Mouse (Mus musculus): ENCODE results near the gene Cdc20. TPM values are rescaled to one million over a fixed set of nuclear protein-coding genes. Genes with fewer than 3 reads are reported as not detected.

Gene Cdc20
- 240 and 250 TPM in 2 replicates for polyA plus RNA-seq (2016; fragmentation: Nextera tagmentation; extraction: Ambion mirVana)

DNA sequence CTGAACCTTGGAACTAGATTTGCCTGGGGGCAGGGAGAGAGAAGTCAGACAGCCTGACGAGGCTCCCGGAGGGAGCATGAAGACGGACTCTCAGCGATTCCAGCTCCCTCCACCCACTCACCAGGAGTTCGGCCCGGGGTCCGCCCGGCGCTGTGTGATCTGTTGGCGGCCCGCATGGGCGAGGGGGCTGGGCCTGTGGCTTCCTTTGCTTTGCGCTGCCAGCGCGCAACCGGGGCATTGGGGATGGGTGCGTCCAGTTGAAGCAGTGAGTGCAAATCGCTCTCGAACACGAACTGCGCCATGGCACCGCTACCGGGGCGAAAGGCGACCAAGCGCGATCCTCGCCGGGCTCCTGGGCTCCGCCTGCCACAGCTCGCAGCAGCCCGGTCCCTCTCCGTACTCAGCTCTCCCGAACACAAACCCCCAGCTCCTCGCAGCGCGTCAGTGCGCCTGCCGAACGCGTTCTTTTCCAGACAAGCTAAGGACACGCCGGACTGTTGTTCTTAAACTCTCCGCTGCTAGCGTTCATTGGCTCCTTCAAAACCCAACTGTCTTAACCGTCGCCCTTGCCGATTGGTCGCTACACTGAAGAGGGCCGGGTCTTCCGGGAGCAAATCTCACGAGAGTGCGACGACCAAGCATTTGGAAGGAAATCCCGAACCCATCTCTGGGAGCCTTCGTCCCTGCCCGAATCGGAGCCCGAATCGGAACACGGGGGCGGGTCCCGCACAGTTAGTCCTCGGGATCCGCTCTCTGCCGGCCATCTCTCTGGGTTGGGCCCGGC, at the start of gene Cdc20:
Gene Cdc20 (minus strand): TSS at position 533 of the 784 bp plus-strand sequence.
- Histone ChIP-seq H3K4me2 (peak within 1 kb of the TSS; percentile 94), H3K9ac (peak within 1 kb of the TSS; percentile 98), H3K36me3 (peaks cover 43% of the 10 kb centered on the region), H3K27me3 (replicated peaks) (no peaks in the 10 kb centered on the region), H3K4me1 (peaks cover 53% of the 10 kb centered on the region), H3K27ac (peak within 1 kb of the TSS; percentile 93), H3K9me3 (replicated peaks) (no peaks in the 10 kb centered on the region), H3K4me3 (peak within 1 kb of the TSS; percentile 94)
- under 1% methylated on average over 67 of the region's 67 CpGs for WGBS (ENCODE audit: insufficient replicate concordance)
- peak; percentile 93 for ATAC-seq

DNA sequence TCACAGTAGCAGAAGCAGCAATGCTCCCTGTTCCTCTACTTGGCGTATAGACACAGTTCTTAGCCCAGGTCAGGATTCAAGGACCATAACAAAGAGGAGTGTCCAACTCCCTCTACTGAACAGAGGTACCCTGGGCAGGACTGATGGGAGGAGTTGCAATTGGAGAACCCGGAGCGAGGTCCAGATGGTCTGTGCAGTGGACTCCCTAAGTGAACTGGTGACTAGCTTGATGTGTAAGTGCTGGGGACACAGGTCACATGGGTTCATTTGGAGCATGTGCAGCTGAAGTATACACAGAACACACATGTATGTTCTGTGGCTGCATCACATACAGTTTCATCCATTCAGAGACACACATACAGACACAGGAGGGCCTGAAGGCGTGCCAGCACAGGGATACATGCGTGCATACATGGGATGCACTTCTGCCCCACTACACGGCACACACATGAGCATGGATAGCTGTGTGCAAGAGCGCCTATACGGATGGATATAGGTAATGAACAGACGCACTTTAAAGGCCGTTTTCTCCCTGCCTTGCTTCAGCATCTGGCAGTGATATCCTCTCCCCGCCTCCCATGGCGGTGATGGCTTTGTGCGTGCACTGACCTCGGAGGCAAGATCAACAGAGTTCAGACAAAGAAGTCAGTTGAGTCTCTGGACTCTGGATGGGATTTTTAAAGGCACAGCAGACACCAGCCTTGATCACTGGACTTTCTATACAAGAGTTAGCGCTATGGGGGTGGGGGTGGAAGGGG, 39.8 kb upstream of the Cdc20 start:
- Histone ChIP-seq H3K36me3 (no peaks in the 10 kb centered on the region), H3K9ac (no peak overlapping the region), H3K9me3 (replicated peaks) (no peaks in the 10 kb centered on the region), H3K27me3 (replicated peaks) (no peaks in the 10 kb centered on the region), H3K4me2 (no peak overlapping the region), H3K4me1 (peaks cover 4% of the 10 kb centered on the region; the same call in 1 of the 2 replicates), H3K4me3 (no peak overlapping the region), H3K27ac (no peak overlapping the region)
- WGBS (ENCODE audit: insufficient replicate concordance) = 72% methylated on average over 15 of the region's 15 CpGs
- no peak for ATAC-seq

DNA sequence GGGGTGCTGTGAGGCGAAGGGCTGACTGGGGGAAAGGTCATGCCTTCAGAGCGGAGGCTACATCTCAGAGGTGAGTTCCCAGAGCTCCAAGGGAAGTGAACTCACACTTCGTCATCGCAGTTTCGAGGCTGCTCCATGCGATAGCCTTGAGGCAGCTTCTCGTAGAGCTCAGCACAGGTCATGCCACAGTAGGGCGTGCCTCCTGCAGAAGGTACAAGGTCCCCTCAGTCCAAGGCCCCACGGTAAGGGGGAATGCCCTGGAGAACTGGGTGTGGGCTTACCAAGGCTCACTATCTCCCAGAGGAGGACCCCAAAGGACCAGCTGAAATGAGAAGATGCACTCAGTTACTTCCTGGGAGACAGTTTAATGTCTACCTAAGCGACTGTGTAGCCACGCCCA, 35.5 kb upstream of the Cdc20 start:
- WGBS (ENCODE audit: insufficient replicate concordance) = 75% methylated on average over 11 of the region's 11 CpGs
- Histone ChIP-seq H3K27ac (no peak overlapping the region), H3K4me1 (peaks cover 4% of the 10 kb centered on the region; the same call in 1 of the 2 replicates), H3K9ac (no peak overlapping the region), H3K4me2 (no peak overlapping the region), H3K9me3 (replicated peaks) (no peaks in the 10 kb centered on the region), H3K36me3 (no peaks in the 10 kb centered on the region), H3K27me3 (replicated peaks) (no peaks in the 10 kb centered on the region), H3K4me3 (no peak overlapping the region)
- ATAC-seq = no peak

DNA sequence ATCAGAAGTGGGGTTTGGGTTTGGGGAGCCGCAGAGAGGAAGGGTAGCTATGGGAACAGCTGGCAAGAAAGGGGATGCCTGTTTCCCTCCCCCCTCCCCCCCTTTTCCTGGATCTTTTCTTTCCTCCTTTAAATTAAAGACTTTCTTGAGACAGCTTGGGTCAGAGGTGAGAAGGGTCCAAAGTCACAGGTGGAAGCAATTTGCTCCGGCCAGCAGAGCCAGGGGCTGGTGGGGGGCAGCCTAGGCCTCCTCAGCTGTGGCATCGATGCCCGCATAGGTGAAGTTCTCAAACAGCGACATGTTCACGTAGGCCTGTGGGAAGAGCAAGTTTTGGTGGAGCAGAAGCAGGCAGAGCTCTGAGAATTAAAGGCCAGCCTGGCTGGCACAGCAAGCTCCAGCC, 34.1 kb upstream of the Cdc20 start:
- H3K4me2 ChIP-seq = no peak overlapping the region
- no peaks in the 10 kb centered on the region for H3K36me3 ChIP-seq
- H3K9me3 ChIP-seq (replicated peaks) = no peaks in the 10 kb centered on the region
- H3K4me1 ChIP-seq = no peaks in the 10 kb centered on the region
- no peak overlapping the region for H3K27ac ChIP-seq
- WGBS (ENCODE audit: insufficient replicate concordance) = 85% methylated on average over 6 of the region's 6 CpGs
- H3K27me3 ChIP-seq (replicated peaks) = no peaks in the 10 kb centered on the region
- no peak overlapping the region for H3K9ac ChIP-seq
- ATAC-seq = no peak
- H3K4me3 ChIP-seq = no peak overlapping the region

DNA sequence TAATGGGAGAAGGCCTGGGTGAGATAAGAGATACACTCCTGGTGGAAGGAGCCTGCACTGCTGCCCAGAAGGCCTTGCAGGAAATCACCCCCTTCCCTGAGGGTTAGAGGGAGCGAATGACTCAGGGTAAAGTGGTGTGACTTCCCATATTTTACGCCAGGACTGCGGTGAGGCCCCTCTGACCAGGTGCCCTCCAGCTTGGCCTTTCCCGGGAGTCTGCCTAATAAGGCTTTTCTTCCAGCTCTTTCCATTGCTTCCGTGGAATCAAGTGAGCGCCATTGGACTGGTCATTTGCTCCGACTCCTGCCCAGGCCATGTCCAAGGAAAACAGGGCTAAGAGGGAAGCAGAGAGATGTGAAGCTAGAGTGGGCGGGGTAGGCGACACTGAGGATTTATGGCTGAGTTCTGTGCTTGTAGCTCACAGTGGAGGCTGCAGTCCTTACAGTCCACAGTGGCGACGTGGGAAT, 28.6 kb upstream of the Cdc20 start:
- no peaks in the 10 kb centered on the region for H3K36me3 ChIP-seq
- peak overlapping the region; percentile 27 for H3K4me2 ChIP-seq
- WGBS (ENCODE audit: insufficient replicate concordance) = 26% methylated on average over 11 of the region's 11 CpGs
- H3K4me3 ChIP-seq = no peak overlapping the region
- peaks cover 13% of the 10 kb centered on the region for H3K4me1 ChIP-seq
- peak overlapping the region; percentile 59; the same call in 1 of the 2 replicates for H3K27ac ChIP-seq
- H3K9me3 ChIP-seq (replicated peaks) = no peaks in the 10 kb centered on the region
- H3K27me3 ChIP-seq (replicated peaks) = no peaks in the 10 kb centered on the region
- ATAC-seq = peak; percentile 62; the same call in 1 of the 2 replicates
- H3K9ac ChIP-seq = no peak overlapping the region

DNA sequence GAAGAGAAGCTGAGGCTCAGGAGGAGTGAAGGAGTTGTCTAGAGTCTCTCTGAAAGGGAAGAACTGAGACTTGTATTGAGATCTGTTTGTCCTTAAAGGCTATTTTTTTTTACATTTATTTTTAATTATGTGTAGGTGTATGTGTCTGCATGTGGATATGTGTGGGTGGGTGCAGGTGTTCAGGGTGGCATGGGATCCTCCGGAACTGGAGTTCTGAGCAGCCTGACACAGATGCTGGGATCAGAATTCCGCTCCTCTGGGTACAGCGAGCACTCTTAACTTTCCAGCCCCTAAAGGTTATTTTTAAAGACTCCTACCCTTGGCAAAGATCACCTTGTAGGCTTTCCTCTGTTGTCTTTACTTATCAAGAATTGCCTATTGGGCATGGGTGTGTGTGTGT, 27.8 kb upstream of the Cdc20 start:
- 0 out of 2 replicates have a peak overlapping the region, but pooled peaks have one; percentile 4 for H3K27ac ChIP-seq
- peaks cover 13% of the 10 kb centered on the region for H3K4me1 ChIP-seq
- no peak overlapping the region for H3K4me3 ChIP-seq
- H3K27me3 ChIP-seq (replicated peaks) = no peaks in the 10 kb centered on the region
- 66% methylated on average over 3 of the region's 3 CpGs for WGBS (ENCODE audit: insufficient replicate concordance)
- H3K9me3 ChIP-seq (replicated peaks) = no peaks in the 10 kb centered on the region
- no peak overlapping the region for H3K4me2 ChIP-seq
- no peaks in the 10 kb centered on the region for H3K36me3 ChIP-seq
- ATAC-seq = no peak
- no peak overlapping the region for H3K9ac ChIP-seq

DNA sequence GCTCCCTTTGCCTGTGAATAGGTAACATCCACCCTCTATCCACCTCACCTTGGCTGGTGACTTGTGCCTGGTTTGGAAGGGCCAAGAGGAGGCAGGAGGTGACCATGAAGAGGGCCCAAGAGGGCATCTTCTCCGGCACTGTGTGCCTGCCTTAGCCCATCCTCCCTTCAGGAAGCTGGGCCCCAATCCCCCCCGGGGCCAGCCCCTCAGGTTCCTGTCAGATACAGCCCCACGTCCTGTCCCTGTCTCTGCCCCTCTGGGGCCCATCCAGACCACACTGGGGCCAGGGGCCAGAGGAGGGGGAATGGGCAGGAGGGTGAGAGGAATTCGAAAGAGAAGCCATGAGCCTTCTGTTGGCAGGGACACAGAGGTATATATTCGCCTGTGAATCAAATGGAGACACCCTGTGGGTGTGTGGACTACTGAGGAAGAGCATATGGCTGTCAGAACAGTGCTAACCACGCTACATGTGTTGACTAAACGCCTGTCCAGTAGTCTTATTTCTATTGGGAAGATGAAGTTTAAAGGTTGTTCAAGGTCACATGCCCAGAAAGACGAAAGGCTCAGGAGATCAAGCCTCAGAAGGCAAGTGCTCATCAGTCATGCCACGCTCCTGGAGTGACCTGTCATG, 20.3 kb upstream of the Cdc20 start, which contains the start of gene Mpl:
Gene Mpl (minus strand): TSS at position 169 of the 631 bp plus-strand sequence.
- no peaks in the 10 kb centered on the region for H3K9me3 ChIP-seq (replicated peaks)
- peak; percentile 63; the same call in 1 of the 2 replicates for ATAC-seq
- peak within 1 kb of the TSS; percentile 11 for H3K4me3 ChIP-seq
- H3K27ac ChIP-seq = no peak within 1 kb of the TSS
- H3K4me2 ChIP-seq = peak within 1 kb of the TSS; percentile 17; the same call in 1 of the 2 replicates
- H3K27me3 ChIP-seq (replicated peaks) = no peaks in the 10 kb centered on the region
- 23% methylated on average over 9 of the region's 9 CpGs for WGBS (ENCODE audit: insufficient replicate concordance)
- peaks cover 10% of the 10 kb centered on the region for H3K4me1 ChIP-seq
- H3K9ac ChIP-seq = no peak within 1 kb of the TSS
- no peaks in the 10 kb centered on the region for H3K36me3 ChIP-seq

DNA sequence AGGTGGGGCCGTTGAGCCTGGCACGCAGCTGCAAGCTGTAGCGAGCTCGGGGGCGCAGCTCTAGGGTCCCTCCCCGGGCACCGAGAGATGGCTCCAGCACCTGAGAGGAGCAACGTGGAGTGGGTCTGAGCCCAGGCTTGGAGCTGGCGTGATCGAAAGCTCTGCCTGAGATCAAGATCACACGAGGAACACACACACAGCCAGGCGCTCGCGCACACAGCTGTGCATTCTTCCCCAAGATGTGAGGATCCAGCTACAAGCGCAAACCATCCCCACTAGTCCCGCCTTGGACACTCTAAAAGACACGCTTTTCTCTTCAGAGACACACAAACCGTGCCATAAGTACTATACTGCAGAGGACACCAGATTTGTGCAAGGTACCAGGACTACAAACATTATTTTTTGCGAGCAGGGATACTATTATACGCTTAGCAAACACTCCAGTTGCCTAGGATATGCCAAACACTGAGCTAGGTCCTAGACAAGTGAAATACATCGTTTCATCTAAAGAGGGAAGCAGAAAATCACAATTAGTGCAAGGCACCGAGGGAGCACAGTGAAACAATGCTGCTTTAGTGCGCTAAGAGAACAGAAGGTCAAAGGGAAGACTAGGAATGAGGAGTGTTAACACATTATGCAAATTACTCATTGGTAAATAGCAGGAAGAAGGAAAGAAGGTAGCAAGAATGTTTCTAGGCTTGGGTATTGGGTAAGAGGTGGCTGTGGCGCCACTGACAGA, 9.4 kb upstream of the Cdc20 start:
- Histone ChIP-seq H3K9ac (no peak overlapping the region), H3K9me3 (replicated peaks) (no peaks in the 10 kb centered on the region), H3K36me3 (no peaks in the 10 kb centered on the region), H3K27ac (no peak overlapping the region), H3K4me1 (peaks cover 7% of the 10 kb centered on the region), H3K27me3 (replicated peaks) (no peaks in the 10 kb centered on the region; the same call in 1 of the 2 replicates), H3K4me2 (peak overlapping the region; percentile 57), H3K4me3 (peak overlapping the region; percentile 28)
- 54% methylated on average over 24 of the region's 24 CpGs for WGBS (ENCODE audit: insufficient replicate concordance)
- ATAC-seq = no peak

DNA sequence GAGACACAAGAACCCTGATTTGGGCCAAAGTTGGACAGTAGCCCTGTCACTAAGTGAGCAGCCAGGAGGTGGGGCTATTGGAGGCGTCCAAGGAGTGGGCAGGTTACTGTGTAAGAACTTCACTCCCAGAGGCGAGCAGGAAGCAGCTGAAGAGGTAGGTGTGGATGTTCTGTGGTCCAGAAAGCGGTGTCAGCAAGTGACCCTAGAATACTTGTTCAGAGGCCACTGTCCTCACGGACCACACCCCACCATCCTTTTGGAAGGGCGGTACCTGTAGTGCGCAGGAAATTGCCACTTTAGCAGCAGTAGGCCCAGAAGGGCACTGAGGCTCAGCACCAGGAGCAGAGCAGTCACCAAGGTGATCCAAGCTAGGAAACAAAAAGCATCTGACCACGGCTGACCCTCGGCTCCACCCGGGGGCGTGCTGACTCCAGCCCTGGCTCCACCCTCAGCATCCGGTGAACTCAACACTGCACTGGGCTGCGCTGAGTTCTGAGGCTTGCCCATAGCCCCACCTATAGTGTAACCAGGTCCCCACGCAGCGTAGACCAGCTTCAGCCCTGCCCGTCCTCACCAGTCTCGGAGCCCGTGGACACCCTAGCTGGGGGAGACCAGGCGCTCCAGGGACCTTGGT, 8.7 kb upstream of the Cdc20 start:
- peaks cover 7% of the 10 kb centered on the region for H3K4me1 ChIP-seq
- H3K36me3 ChIP-seq = no peaks in the 10 kb centered on the region
- H3K9ac ChIP-seq = no peak overlapping the region
- peak overlapping the region; percentile 57 for H3K4me2 ChIP-seq
- ATAC-seq = peak; percentile 54; the same call in 1 of the 2 replicates
- H3K9me3 ChIP-seq (replicated peaks) = no peaks in the 10 kb centered on the region
- H3K27me3 ChIP-seq (replicated peaks) = no peaks in the 10 kb centered on the region; the same call in 1 of the 2 replicates
- H3K4me3 ChIP-seq = peak overlapping the region; percentile 28
- H3K27ac ChIP-seq = no peak overlapping the region
- WGBS (ENCODE audit: insufficient replicate concordance) = 39% methylated on average over 18 of the region's 18 CpGs

DNA sequence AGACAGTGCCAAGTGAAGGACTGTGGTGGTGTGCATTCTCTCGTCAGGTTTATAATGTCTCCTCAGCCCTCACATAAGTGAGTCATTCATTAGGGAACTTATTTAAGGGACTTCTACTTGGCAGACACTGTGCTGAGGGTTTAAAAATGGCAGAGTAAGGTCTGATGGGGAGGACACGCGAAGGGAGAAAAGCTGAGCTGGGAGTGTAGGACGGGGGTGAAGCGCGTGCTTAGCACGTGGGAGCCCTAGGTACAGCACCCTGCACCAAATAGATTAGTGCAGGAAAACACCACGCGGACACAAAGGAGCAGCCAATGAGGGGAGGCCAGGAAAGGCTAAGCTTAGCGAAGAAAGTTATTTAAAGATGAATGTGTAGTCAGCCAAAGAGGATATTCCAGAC, 7.9 kb upstream of the Cdc20 start:
- no peak overlapping the region for H3K4me3 ChIP-seq
- H3K27me3 ChIP-seq (replicated peaks) = no peaks in the 10 kb centered on the region; the same call in 1 of the 2 replicates
- no peaks in the 10 kb centered on the region for H3K36me3 ChIP-seq
- H3K4me1 ChIP-seq = peaks cover 7% of the 10 kb centered on the region
- no peaks in the 10 kb centered on the region for H3K9me3 ChIP-seq (replicated peaks)
- WGBS (ENCODE audit: insufficient replicate concordance) = 76% methylated on average over 10 of the region's 10 CpGs
- H3K27ac ChIP-seq = no peak overlapping the region
- no peak overlapping the region for H3K9ac ChIP-seq
- ATAC-seq = no peak
- H3K4me2 ChIP-seq = no peak overlapping the region

DNA sequence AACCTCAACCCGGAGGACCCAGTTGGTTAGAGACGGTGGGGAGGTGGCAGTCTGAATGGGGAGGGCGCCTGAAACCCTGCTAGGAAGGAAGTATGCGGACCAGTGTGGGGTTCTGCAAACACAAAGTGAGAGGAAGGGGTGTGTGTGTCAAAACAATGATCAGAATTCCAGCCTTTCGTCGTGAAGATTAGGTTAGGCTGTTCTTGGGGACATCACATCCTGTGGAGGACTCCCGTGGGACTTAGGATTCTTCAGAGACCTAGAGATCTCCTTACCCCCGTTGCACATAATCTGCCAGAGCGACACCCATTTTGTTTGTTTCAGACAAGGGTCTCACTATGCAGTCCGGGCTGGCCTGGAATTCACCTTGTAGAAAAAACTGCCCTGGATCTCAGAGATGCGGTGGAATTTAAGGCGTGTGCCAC, 689 bp upstream of the Cdc20 start:
- Histone ChIP-seq H3K27ac (peak overlapping the region; percentile 93), H3K27me3 (replicated peaks) (no peaks in the 10 kb centered on the region), H3K36me3 (peaks cover 35% of the 10 kb centered on the region), H3K4me1 (peaks cover 45% of the 10 kb centered on the region), H3K9ac (peak overlapping the region; percentile 98), H3K4me3 (peak overlapping the region; percentile 94), H3K9me3 (replicated peaks) (no peaks in the 10 kb centered on the region), H3K4me2 (peak overlapping the region; percentile 94)
- 12% methylated on average over 12 of the region's 12 CpGs for whole genome bisulfite sequencing (ENCODE audit: insufficient replicate concordance)
- ATAC-seq = peak; percentile 28

All from liver, embryonic 12.5 days (tissue).